Mouse (Mus musculus): ENCODE data around the gene Defa20.
"Not testable (repeated sequence)": the region's sequence is repeated elsewhere in the genome, so short reads cannot be mapped to it uniquely, and the experiment has no call there.

The Defa20 gene

GRCm38 (mm10) chr8:21508958-21509357, at the start of gene Defa20:
Gene Defa20 (plus strand): TSS chr8:21509258.
- DNase-seq (ENCODE audit: low spot score): not testable (repeated sequence)

GRCm38 (mm10) chr8:21528732-21529131, 19.7 kb downstream of the Defa20 start, which contains the start of gene Defa32:
Gene Defa32 (plus strand): TSS chr8:21529032.
- DNase-seq (ENCODE audit: low spot score): not testable (repeated sequence)

Data from embryo, embryonic 10 days (tissue).